In genomic region chr4:129496631-129497030, GRCm38 (mm10) we compare ENCODE assay signal across 1 mouse cellular context.
TF ChIP-seq lines count a peak whose summit lies in the region.

No protein-coding gene starts in this region.

TF ChIP-seq in CH12.LX, 34 proteins besides CTCF, POLR2A, EP300 and RAD21 (continued from another document):
- no peak for TF ChIP-seq BHLHE40 (IDR thresholded peaks at IDR 0.05; ENCODE audit: low read depth, low read length)
- TF ChIP-seq GABPA (IDR thresholded peaks at IDR 0.05; ENCODE audit: insufficient replicate concordance, low read depth, low read length) = no peak
- no peak for TF ChIP-seq USF2 (conservative IDR thresholded peaks at IDR 0.05; ENCODE audit: low read depth, low read length)
- 0 out of 2 replicates have a peak, but pooled peaks have one; percentile 27 for TF ChIP-seq MAZ (IDR thresholded peaks at IDR 0.05; ENCODE audit: low read depth, low read length)
- no peak for TF ChIP-seq E2F4 (IDR thresholded peaks at IDR 0.05; ENCODE audit: insufficient replicate concordance, low read depth, low read length)
- TF ChIP-seq SMC3 (IDR thresholded peaks at IDR 0.05; ENCODE audit: low read depth, low read length) = no peak
- TF ChIP-seq ETS1 (conservative IDR thresholded peaks at IDR 0.05; ENCODE audit: low read depth, low read length) = peak; percentile 58
- TF ChIP-seq POLR2AphosphoS2 (IDR thresholded peaks at IDR 0.05; ENCODE audit: low read depth, low read length) = no peak
- TF ChIP-seq NELFE (IDR thresholded peaks at IDR 0.05; ENCODE audit: low read depth, low read length) = no peak
- TF ChIP-seq PAX5 (IDR thresholded peaks at IDR 0.05; ENCODE audit: low read length) = no peak
- TF ChIP-seq MYC (IDR thresholded peaks at IDR 0.05; ENCODE audit: low read depth, low read length) = no peak
- peak; percentile 53; the same call in 1 of the 2 replicates for TF ChIP-seq TCF12 (IDR thresholded peaks at IDR 0.05; ENCODE audit: low read depth, low read length)
- no peak for TF ChIP-seq CHD1 (IDR thresholded peaks at IDR 0.05; ENCODE audit: low read depth, low read length)
- no peak for TF ChIP-seq IRF4 (IDR thresholded peaks at IDR 0.05; ENCODE audit: low read depth, low read length)
- no peak for TF ChIP-seq MAX (IDR thresholded peaks at IDR 0.05; ENCODE audit: low read length)
- TF ChIP-seq JUN (IDR thresholded peaks at IDR 0.05; ENCODE audit: insufficient read depth, low read depth, low read length) = no peak
- TF ChIP-seq TBP (conservative IDR thresholded peaks at IDR 0.05; ENCODE audit: low read depth, low read length) = no peak
- TF ChIP-seq HCFC1 (IDR thresholded peaks at IDR 0.05; ENCODE audit: low read depth, low read length) = peak; percentile 29; the same call in 1 of the 2 replicates
- no peak for TF ChIP-seq ZC3H11A (IDR thresholded peaks at IDR 0.05; ENCODE audit: low read depth, low read length)
- peak; percentile 26; the same call in 1 of the 2 replicates for TF ChIP-seq CHD2 (IDR thresholded peaks at IDR 0.05; ENCODE audit: low read length)
- TF ChIP-seq ELF1 (IDR thresholded peaks at IDR 0.05; ENCODE audit: low read depth, low read length) = peak; percentile 64
- 0 out of 2 replicates have a peak, but pooled peaks have one; percentile 60 for TF ChIP-seq RCOR1 (conservative IDR thresholded peaks at IDR 0.05; ENCODE audit: low read depth, low read length)
- TF ChIP-seq ZNF384 (IDR thresholded peaks at IDR 0.05; ENCODE audit: low read depth, low read length) = no peak
- no peak for TF ChIP-seq NRF1 (IDR thresholded peaks at IDR 0.05; ENCODE audit: low read depth, low read length)
- peak; percentile 46; the same call in 1 of the 2 replicates for TF ChIP-seq SIN3A (IDR thresholded peaks at IDR 0.05; ENCODE audit: low read length)
- no peak for TF ChIP-seq MXI1 (IDR thresholded peaks at IDR 0.05; ENCODE audit: low read depth, low read length)
- no peak for TF ChIP-seq KAT2A (IDR thresholded peaks at IDR 0.05; ENCODE audit: insufficient replicate concordance, low read length)
